ENCODE assay signal across 11 mouse cellular contexts in the genomic region with DNA sequence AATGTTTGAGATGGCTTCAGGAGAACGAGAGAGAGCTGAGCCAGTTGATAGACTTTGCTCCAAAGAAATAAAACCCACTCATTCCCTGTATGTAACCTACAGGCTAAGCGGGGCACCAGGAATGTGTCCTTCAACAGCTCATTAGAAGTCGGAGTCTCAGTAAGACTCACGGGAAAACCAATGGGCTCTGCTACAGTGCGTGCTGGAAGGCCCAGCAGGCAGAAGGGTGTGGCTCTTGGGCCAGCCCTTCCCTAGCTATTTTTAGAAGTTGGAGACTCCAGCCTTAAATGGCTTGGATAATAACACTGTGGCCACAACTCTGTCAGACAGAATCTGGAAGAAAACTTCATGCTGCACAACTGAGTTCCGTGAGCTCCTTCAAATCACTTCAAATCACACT. TPM values are rescaled to one million over a fixed set of nuclear protein-coding genes. Genes with fewer than 3 reads are reported as not detected.
DNase-seq lines count a peak whose midpoint lies in the region.
"Had no signal": no experiment of that assay in that cellular context is flagged by ENCODE, and none has a peak within 500 bp of the region (broad histone marks: within the 10 kb centered on the region; RNA-seq: fewer than 3 reads in every experiment).

No protein-coding gene starts in this region.

- peaks cover 26% of the 10 kb centered on the region for H3K4me1 ChIP-seq in embryonic facial prominence, embryonic 10.5 days
- peaks cover 25% of the 10 kb centered on the region for H3K4me1 ChIP-seq in forebrain, embryonic 10.5 days

- H3K27me3 ChIP-seq in embryonic facial prominence, embryonic 10.5 days (replicated peaks; ENCODE audit: low read depth, poor library complexity, severe bottlenecking), result peaks cover 58% of the 10 kb centered on the region
- peaks cover 59% of the 10 kb centered on the region for H3K27me3 ChIP-seq in forebrain, embryonic 10.5 days (ENCODE audit: poor library complexity, severe bottlenecking)

- no peaks in the 10 kb centered on the region for H3K36me3 ChIP-seq in embryonic facial prominence, embryonic 10.5 days (replicated peaks)
- H3K36me3 ChIP-seq in forebrain, embryonic 10.5 days (replicated peaks), result no peaks in the 10 kb centered on the region
- H3K36me3 ChIP-seq: forebrain, embryonic 12.5 days had no signal

- peak; percentile 33 for DNase-seq in adrenal gland, postnatal 14 days
- no peak for DNase-seq in adrenal gland, adult 2 months
- peak; percentile 27 for DNase-seq in embryonic facial prominence, embryonic 10.5 days (ENCODE audit: low spot score)
- DNase-seq in heart, postnatal 10 days, result peak; percentile 79 to 83
- peak; percentile 82 for DNase-seq in lung, postnatal 10 days
- no peak for DNase-seq in MN1 (ENCODE audit: low spot score)
- no peak for DNase-seq in forebrain, embryonic 10.5 days (ENCODE audit: extremely low spot score, low spot score)
- DNase-seq in T-cell, adult 2 months (ENCODE audit: low spot score), result no peak
- DNase-seq: adrenal gland, adult 8-10 months; right cerebral cortex, postnatal 25 days had no signal

- no peak overlapping the region for H3K27ac ChIP-seq in embryonic facial prominence, embryonic 10.5 days (replicated peaks)
- H3K27ac ChIP-seq in forebrain, embryonic 10.5 days, result no peak overlapping the region
- H3K27ac ChIP-seq: forebrain, embryonic 12.5 days had no signal

- 26% methylated on average over 6 of the region's 6 CpGs for WGBS in embryonic facial prominence, embryonic 10.5 days
- WGBS in forebrain, embryonic 10.5 days, result 45% methylated on average over 6 of the region's 6 CpGs

- no peaks in the 10 kb centered on the region for H3K9me3 ChIP-seq in embryonic facial prominence, embryonic 10.5 days
- H3K9me3 ChIP-seq in forebrain, embryonic 10.5 days, result no peaks in the 10 kb centered on the region
- H3K9me3 ChIP-seq: forebrain, embryonic 12.5 days had no signal

- H3K4me3 ChIP-seq in embryonic facial prominence, embryonic 10.5 days, result no peak overlapping the region
- H3K4me3 ChIP-seq in forebrain, embryonic 10.5 days, result no peak overlapping the region
- H3K4me3 ChIP-seq: forebrain, embryonic 12.5 days had no signal

- intact Hi-C loops in heart, postnatal 10 days (cut with DNase I), result no loop called here

RNA-seq across cellular contexts. Expression of a gene that starts 31.1 kb away (rescaled TPM):
- 11.2 and 11.8 TPM in 2 replicates for total RNA-seq in adrenal gland, postnatal 14 days (2021)
- total RNA-seq in adrenal gland, adult 2 months (2021), result 10 to 100 TPM in 1 of 2 experiments, 1 to 10 TPM in 1; 8.7 to 18.7 TPM
- polyA plus RNA-seq in adrenal gland, adult 2 months (2012; rRNA removed), result 12.1 and 15.6 TPM in 2 replicates
- polyA plus RNA-seq in embryonic facial prominence, embryonic 10.5 days (2016; fragmentation: Nextera tagmentation; extraction: Ambion mirVana), result 3.6 and 4.4 TPM in 2 replicates
- total RNA-seq in heart, postnatal 10 days (2021), result 10 to 100 TPM; 10.7 to 37.7 TPM
- polyA plus RNA-seq in forebrain, embryonic 10.5 days (2016; fragmentation: Nextera tagmentation; extraction: Ambion mirVana), result 2.3 and 2.9 TPM in 2 replicates

Comparison
In these comparisons a context has a peak if more than half of its experiments do, and no peak if none do; other contexts are left out.
1. DNase-seq: peak in adrenal gland, postnatal 14 days (single experiment), embryonic facial prominence, embryonic 10.5 days (single experiment), heart, postnatal 10 days (2 of 2) and lung, postnatal 10 days (single experiment); none in adrenal gland, adult 2 months (single experiment), MN1 (single experiment), forebrain, embryonic 10.5 days (single experiment) and T-cell, adult 2 months (single experiment).